Mouse (Mus musculus) kidney, adult 2 months (tissue): ENCODE measurements around the gene Reg3b.

Source experiments
- CTCF ChIP-seq: fragments of 200-500 bp; conservative IDR thresholded peaks from 2 replicates; pipeline ENCODE4 v1.5.1; 2011; ENCODE audit warnings: low read depth, mild to moderate bottlenecking, control low read depth, low read length, moderate library complexity, mixed read lengths; ENCODE audit not compliant: insufficient read depth, insufficient read length
- POLR2A ChIP-seq: fragments of 200-500 bp; IDR thresholded peaks from one replicate; pipeline ENCODE4 v1.6.1; 2011; ENCODE audit warnings: low read depth, low read length, control low read depth

GRCm38 (mm10) chr6:78340296-78340695 lies 30.2 kb upstream of the Reg3b start:
- TF ChIP-seq CTCF (no peak), POLR2A (no peak)
